Mouse (Mus musculus) cerebellum, postnatal 14 days (tissue): ENCODE measurements around the gene Gzmm.

Source experiments
- DNase-seq, 2 experiments: peaks; one replicate each; pipeline ENCODE4 v3.0.0; 2021; ENCODE audit warnings: mixed read lengths in 2 of 2

Gene Gzmm

GRCm38 (mm10) chr10:79688720-79689119, at the start of gene Gzmm:
Gzmm (plus strand) TSS chr10:79689020.
- DNase-seq: no peak

- DNase-seq: no peak
These were observed 43.1 kb upstream of the Gzmm start, which contains the start of gene Odf3l2 for GRCm38 (mm10) chr10:79645711-79646110. Odf3l2 (minus strand) TSS chr10:79645738.

GRCm38 (mm10) chr10:79649070-79649751, 39.6 kb upstream of the Gzmm start:
- peak; percentile 94 to 96 for DNase-seq

- no peak for DNase-seq
These were observed 36.0 kb upstream of the Gzmm start for GRCm38 (mm10) chr10:79652789-79653188.

GRCm38 (mm10) chr10:79654946-79655395, 33.8 kb upstream of the Gzmm start:
- no peak for DNase-seq

- DNase-seq: no peak
These were observed 30.0 kb upstream of the Gzmm start for GRCm38 (mm10) chr10:79658829-79659228.

- DNase-seq: peak in 1 of 2 experiments; percentile 57
These were observed 28.5 kb upstream of the Gzmm start for GRCm38 (mm10) chr10:79660298-79660697.

GRCm38 (mm10) chr10:79661861-79662260, 27.0 kb upstream of the Gzmm start:
- no peak for DNase-seq

- DNase-seq: peak; percentile 84 to 93
These were observed 24.6 kb upstream of the Gzmm start, which contains the start of gene Madcam1 for GRCm38 (mm10) chr10:79664131-79664665. Madcam1 (plus strand) TSS chr10:79664559.

- no peak for DNase-seq
These were observed 23.8 kb upstream of the Gzmm start for GRCm38 (mm10) chr10:79665051-79665450.

- DNase-seq: no peak
These were observed 22.3 kb upstream of the Gzmm start for GRCm38 (mm10) chr10:79666493-79666892.

- DNase-seq: no peak
These were observed 20.7 kb upstream of the Gzmm start for GRCm38 (mm10) chr10:79668076-79668475.

GRCm38 (mm10) chr10:79668771-79669575, 19.8 kb upstream of the Gzmm start, which contains the start of gene Tpgs1:
Tpgs1 (plus strand) TSS chr10:79669369.
- peak; percentile 96 for DNase-seq

GRCm38 (mm10) chr10:79669576-79670057, 19.2 kb upstream of the Gzmm start:
- peak; percentile 86 to 90 for DNase-seq

GRCm38 (mm10) chr10:79670071-79670888, 18.5 kb upstream of the Gzmm start:
- peak in 1 of 2 experiments; percentile 53 for DNase-seq

- no peak for DNase-seq
These were observed 17.3 kb upstream of the Gzmm start for GRCm38 (mm10) chr10:79671396-79672087.

GRCm38 (mm10) chr10:79672088-79672455, 16.7 kb upstream of the Gzmm start:
- no peak for DNase-seq

GRCm38 (mm10) chr10:79673054-79673453, 15.8 kb upstream of the Gzmm start:
- DNase-seq: no peak

GRCm38 (mm10) chr10:79675346-79676035, 13.3 kb upstream of the Gzmm start:
- no peak for DNase-seq

- DNase-seq: peak; percentile 42 to 50
These were observed 8.0 kb upstream of the Gzmm start for GRCm38 (mm10) chr10:79680606-79681495.
